Mouse (Mus musculus): ENCODE data around the gene Zkscan5.
"Not testable (repeated sequence)": the region's sequence is repeated elsewhere in the genome, so short reads cannot be mapped to it uniquely, and the experiment has no call there.

Zkscan5 gene

GRCm38 (mm10) chr5:145203936-145204691 is at the start of gene Zkscan5:
Gene Zkscan5 (plus strand): TSS chr5:145204562.
- peak; percentile 99 for DNase-seq (ENCODE audit: low spot score)

GRCm38 (mm10) chr5:145161361-145161760 is 43.0 kb upstream of the Zkscan5 start:
- no peak for DNase-seq (ENCODE audit: low spot score)

GRCm38 (mm10) chr5:145164710-145165109 is 39.7 kb upstream of the Zkscan5 start:
- no peak for DNase-seq (ENCODE audit: low spot score)

GRCm38 (mm10) chr5:145165184-145165583 is 39.2 kb upstream of the Zkscan5 start:
- no peak for DNase-seq (ENCODE audit: low spot score)

GRCm38 (mm10) chr5:145166536-145167305 is 37.6 kb upstream of the Zkscan5 start, which contains the start of the genes Ptcd1 and Cpsf4:
Gene Ptcd1 (minus strand): TSS chr5:145167108.
Gene Cpsf4 (plus strand): TSS chr5:145167213.
- peak; percentile 99 for DNase-seq (ENCODE audit: low spot score)

GRCm38 (mm10) chr5:145167306-145167661 is 37.1 kb upstream of the Zkscan5 start:
- DNase-seq (ENCODE audit: low spot score) = no peak

- peak; percentile 14 for DNase-seq (ENCODE audit: low spot score)
These were observed 25.8 kb upstream of the Zkscan5 start for GRCm38 (mm10) chr5:145178461-145178980.

GRCm38 (mm10) chr5:145185244-145185643 is 19.1 kb upstream of the Zkscan5 start:
- no peak for DNase-seq (ENCODE audit: low spot score)

GRCm38 (mm10) chr5:145189416-145189815 is 14.9 kb upstream of the Zkscan5 start:
- DNase-seq (ENCODE audit: low spot score) = no peak

GRCm38 (mm10) chr5:145190373-145190772 is 14.0 kb upstream of the Zkscan5 start:
- DNase-seq (ENCODE audit: low spot score) = no peak

- DNase-seq (ENCODE audit: low spot score) = peak; percentile 92
These were observed 13.2 kb upstream of the Zkscan5 start for GRCm38 (mm10) chr5:145190875-145191798.

GRCm38 (mm10) chr5:145191962-145192361 is 12.4 kb upstream of the Zkscan5 start, which contains the start of gene Atp5j2:
Gene Atp5j2 (minus strand): TSS chr5:145192062.
- DNase-seq (ENCODE audit: low spot score) = no peak

- no peak for DNase-seq (ENCODE audit: low spot score)
These were observed 4.0 kb upstream of the Zkscan5 start for GRCm38 (mm10) chr5:145200387-145200786.

GRCm38 (mm10) chr5:145201321-145201991 is 2.9 kb upstream of the Zkscan5 start, which contains the start of gene Zkscan14:
Gene Zkscan14 (minus strand): TSS chr5:145201868.
- DNase-seq (ENCODE audit: low spot score) = peak; percentile 88

- no peak for DNase-seq (ENCODE audit: low spot score)
These were observed 1.9 kb upstream of the Zkscan5 start for GRCm38 (mm10) chr5:145202446-145202845.

GRCm38 (mm10) chr5:145205041-145205440 is 679 bp downstream of the Zkscan5 start:
- DNase-seq (ENCODE audit: low spot score) = peak; percentile 28

GRCm38 (mm10) chr5:145207385-145207784 is 3.0 kb downstream of the Zkscan5 start:
- DNase-seq (ENCODE audit: low spot score) = no peak

- DNase-seq (ENCODE audit: low spot score) = no peak
These were observed 3.6 kb downstream of the Zkscan5 start for GRCm38 (mm10) chr5:145207954-145208353.

- not testable (repeated sequence) for DNase-seq (ENCODE audit: low spot score)
These were observed 4.0 kb downstream of the Zkscan5 start for GRCm38 (mm10) chr5:145208391-145208790.

GRCm38 (mm10) chr5:145211340-145211739 is 7.0 kb downstream of the Zkscan5 start:
- DNase-seq (ENCODE audit: low spot score) = no peak

- DNase-seq (ENCODE audit: low spot score) = no peak
These were observed 7.9 kb downstream of the Zkscan5 start for GRCm38 (mm10) chr5:145212216-145212615.
